Mouse (Mus musculus): ENCODE data around the gene Pitpnm1.
"Not testable (repeated sequence)": the region's sequence is repeated elsewhere in the genome, so short reads cannot be mapped to it uniquely, and the experiment has no call there.

Pitpnm1 gene

GRCm38 (mm10) chr19:4115144-4115543 lies 15.3 kb downstream of the Pitpnm1 start:
- intact Hi-C loops (cut with DNase I), result no loop called here

DNA sequence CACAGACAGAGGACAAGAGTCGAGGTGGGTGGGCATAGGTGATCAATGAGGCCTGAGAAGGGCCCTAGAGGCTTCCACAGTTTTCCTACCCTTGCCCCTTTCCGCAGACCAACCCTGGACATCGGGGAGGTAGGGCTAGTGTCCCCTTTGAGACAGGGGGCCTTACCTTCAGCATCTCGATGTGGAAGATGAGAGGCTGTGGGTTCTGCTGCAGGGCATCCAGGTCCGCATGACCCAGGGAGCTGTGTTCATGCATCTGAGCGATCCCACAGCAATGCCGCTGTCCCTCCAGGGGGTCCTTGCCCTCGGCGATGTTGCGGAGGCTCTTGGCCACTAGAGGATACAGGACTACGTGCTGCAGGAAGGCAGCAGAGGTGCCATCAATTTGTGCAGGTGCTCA lies 16.0 kb downstream of the Pitpnm1 start:
- intact Hi-C loops (cut with DNase I), result no loop called here

DNA sequence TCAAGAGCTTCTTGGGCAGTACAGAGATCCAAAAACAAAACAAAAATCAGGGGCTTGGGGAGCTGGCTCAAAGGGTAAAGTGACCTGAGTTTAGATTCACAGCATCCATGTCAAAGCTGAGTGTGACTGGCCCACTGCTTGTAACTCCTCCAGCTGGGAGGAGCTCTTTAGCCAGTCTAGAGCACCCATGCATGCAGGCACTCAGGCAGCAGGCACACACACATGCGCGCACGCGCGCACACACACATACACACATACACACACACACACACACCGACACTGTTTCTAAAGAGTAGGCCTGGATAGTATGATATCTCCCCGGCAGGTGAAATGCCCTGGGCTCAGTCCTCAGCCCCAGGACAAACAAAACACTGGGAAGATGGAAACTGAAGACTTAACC lies 17.2 kb downstream of the Pitpnm1 start:
- intact Hi-C loops (cut with DNase I), result no loop called here

- intact Hi-C loops (cut with DNase I), result no loop called here
Observed at GRCm38 (mm10) chr19:4118350-4118749, 18.6 kb downstream of the Pitpnm1 start.

DNA sequence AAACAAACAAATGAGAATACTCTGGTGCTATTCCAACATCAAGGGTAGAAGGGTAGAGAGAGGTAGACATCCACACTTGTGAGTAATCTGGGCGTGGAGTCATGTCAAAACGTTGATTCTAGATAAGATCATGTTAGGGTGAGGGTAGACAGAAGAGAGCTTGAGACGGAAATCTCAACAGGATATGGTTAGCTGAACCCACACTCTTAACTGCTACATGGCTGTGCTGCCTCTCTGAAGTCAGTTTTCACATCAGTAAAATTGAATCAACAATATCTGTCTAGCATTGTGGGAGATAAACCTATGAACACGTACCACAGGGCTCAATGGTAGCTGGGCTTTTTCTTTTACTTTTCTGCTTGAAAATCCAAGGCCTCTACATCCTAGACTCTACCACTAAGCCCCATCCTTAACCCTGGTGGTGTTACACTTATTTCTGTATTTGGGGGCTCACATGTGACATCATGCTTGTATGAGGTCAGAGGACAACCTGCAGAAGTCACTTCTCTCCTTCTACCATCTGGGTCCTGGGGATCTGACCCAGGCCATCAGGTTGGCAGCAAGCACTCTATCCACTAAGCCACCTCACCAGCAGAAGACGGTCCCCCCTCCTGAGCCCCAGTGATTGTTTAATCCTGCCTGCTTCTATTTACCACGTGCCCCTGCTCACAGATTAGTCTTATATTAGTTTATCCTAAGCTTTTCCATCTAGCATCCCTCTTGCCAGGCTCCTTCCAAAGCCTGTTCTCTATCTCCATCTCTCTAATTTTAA lies 20.1 kb downstream of the Pitpnm1 start:
- intact Hi-C loops (cut with DNase I), result no loop called here

GRCm38 (mm10) chr19:4120496-4120895 lies 20.7 kb downstream of the Pitpnm1 start:
- intact Hi-C loops (cut with DNase I), result no loop called here

DNA sequence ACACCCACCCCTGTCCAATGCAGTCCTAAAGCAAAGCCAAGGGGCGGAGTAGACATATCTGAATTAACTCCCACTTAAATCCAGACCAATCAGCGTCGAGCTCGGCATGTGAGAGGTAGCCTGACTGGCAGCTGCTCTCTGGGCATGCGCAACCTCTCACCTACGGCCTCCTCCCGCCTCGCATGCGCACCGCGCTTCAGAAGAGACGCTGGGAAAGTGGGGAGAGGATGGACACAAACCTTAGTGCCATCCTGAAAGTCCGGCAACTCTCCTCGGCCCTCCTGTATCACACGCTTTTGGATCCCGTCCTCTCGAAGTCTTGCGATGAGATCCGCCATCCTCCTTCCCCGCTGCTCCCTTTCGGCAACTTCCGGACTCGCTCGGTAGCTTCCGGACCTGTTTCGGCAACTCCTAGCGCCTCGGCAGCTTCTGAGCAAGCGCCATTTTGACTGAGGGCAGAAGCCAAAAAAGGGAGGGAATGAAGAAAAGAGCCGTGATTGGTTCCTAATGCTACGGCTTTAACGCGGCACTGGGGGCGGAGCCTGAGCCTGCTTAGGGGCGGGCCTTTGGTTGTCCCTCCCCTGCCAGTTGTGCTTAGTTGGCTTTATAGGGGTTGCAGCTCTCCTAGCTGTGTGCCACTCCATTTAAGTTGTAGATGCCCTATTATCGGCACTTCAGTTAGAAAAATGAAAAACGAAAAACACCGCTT lies 21.5 kb downstream of the Pitpnm1 start:
- intact Hi-C loops (cut with DNase I), result no loop called here

- intact Hi-C loops (cut with DNase I), result not testable (repeated sequence)
Observed at GRCm38 (mm10) chr19:4121896-4122295, 22.1 kb downstream of the Pitpnm1 start.

DNA sequence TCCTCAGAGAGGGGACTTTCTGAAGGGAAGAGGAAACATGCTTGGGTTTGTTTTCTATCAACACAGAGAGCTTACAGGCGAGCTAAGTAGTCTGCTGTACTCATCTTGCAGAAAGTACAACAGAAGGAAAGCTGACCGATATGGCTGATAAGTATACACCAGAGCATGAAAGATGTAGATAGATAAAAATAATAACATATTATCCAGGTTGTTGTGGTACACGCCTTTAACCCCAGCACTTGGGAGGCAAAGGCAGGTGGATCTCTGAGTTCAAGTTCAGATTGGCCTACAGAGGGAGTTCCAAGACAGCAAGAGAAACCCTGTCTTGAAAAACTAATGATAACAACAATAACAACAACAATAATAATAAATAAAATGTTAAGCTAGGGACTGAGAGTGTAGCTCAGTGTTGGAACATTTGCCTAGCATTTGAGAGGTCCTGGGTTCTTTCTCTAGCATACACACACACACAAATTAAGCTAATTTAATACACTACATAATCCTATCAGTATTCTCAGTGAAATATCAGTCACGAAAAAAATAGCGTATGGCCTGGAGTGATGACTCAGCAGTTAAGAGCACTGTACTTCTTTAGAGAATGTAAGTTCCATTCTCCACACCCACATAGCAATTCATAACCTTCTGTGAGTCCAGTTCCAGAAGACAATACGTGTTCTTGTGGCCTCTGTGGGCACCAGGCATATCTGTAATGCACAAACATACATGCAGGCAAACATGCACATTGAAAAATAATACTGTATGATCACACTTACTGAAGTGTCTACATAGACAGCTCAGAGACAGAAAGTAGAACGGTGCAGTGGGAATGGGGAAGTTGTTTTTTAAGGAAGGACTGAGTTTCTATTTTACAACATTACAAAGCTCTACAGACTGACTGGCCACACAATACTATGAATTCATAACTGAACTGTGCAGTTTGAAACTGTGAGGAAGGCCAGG lies 22.9 kb downstream of the Pitpnm1 start:
- intact Hi-C loops (cut with DNase I), result no loop called here

DNA sequence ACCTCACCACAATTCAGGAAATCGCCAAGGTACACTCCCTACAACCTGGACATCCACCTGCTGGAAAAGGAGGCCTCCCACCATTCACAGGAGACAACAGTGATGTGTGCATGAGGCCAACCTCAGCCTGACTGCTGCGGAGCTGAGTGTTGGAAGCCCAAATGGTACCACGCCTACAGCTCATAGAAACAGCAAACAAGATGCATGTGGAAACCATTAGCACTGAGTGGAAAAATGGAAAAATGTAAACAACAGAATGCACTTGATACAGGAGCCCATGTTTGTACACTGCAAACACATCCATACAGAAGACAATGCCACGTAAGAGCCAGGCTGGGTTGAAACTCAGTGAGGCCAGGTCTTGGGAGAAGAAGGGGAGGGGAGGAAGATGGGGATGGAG lies 24.6 kb downstream of the Pitpnm1 start:
- intact Hi-C loops (cut with DNase I), result no loop called here

- intact Hi-C loops (cut with DNase I), result not testable (repeated sequence)
Observed at GRCm38 (mm10) chr19:4125268-4125667, 25.5 kb downstream of the Pitpnm1 start.

DNA sequence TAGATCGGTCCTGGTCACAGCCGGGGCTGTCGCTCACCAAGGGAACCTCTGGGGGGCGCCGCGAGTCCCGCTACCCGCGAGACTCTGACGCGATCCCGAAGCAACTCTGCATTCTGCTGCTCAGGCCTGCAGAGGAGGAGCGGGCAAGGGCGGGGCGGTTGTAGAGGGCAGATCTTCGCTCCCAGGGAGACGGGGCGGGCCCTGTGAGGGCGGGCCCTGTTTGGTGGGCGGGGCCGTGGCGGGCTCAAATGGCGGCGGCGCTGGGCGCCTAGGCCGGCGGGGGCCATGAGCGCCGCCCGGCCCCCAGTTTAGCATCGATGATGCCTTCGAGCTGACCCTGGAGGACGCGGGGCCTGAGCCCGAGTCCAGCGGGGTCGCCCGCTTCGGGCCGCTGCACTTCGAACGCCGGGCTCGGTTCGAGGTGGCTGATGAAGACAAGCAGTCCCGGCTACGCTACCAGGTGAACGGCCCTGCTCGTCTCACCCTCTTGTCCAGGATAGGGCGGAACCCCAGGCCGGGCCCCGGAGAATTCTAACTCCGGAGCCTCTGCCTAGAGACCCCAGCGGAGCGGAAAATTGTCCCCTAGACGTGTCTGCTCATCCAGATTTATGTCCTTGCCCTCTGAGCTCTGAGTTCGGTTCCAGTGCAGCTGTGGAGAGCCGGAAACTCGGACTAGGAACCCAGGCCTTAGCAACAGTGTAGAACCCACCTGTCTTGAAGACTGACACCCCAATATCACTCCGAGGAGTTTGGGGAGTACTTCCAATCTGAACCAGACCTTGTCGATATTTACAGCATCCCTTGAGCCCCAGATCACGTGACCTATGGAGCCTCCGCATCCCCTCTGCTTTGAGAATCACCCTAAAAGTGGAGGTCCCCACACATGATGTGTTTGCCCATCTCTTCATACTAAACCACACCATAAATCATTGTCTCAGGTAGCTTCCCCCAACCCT lies 26.2 kb downstream of the Pitpnm1 start, which contains the start of gene Aip:
Gene Aip, minus strand, starts transcription at position 118 of the 956 bp plus-strand sequence.
- intact Hi-C loops (cut with DNase I), result loop anchor here (2.0 kb wide), 1 partner anchor 21 kb away; no protein-coding TSS in a partner anchor

DNA sequence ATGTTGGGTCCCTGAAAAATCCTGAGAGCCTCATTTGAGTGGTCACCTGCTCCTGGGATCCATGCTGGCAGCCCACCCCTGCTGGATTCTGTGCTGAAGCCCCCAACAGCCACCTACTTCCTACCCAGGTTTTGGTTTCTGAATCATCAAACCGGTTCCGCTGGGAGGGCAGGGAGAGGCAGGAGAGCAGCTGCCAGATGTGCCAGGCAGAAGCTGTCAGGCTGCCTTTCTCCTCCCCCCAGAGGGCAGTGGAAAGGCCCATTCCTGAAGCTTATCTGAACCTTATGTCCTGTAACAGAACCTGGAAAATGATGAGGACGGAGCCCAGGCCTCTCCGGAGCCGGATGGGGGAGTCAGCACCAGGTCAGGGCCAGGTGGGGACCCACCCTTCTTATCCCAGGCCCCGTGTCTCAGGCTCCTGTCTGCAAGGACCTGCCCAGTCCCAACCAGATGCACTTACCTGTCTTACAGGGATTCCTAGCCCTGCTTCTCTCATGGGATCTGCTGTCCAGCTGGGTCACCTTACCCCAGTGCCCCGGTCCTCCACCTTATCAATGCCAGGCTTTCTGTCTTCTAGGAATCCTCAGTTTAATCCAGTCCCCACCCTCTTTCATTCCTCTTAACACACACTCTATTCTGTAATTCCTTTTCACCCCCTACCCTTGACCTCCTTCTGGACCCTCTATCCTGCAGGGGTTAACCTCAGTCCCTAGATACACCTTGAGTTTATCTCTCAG lies 27.1 kb downstream of the Pitpnm1 start:
- intact Hi-C loops (cut with DNase I), result loop anchor here (2.0 kb wide), 1 partner anchor 20 kb away; no protein-coding TSS in a partner anchor

DNA sequence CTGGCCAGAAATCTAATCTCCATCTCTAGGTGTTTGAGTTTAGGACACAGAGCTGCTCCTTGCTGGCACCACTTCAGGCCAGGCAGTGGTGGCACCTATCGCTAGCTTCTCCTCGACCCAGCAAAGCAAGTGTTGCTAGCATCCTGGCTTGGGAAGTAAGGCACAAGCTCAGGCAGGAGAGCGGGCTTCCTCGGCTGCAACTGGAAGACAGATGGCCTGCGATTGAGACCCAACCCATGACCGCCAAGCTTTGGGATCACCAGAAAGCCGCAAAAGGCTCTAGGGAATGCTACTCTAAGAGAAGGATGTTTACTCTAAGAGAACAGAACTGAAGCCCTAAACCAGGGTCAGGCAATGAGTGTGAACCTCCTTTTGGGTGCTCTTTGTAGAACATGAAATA lies 29.7 kb downstream of the Pitpnm1 start:
- intact Hi-C loops (cut with DNase I), result no loop called here

DNA sequence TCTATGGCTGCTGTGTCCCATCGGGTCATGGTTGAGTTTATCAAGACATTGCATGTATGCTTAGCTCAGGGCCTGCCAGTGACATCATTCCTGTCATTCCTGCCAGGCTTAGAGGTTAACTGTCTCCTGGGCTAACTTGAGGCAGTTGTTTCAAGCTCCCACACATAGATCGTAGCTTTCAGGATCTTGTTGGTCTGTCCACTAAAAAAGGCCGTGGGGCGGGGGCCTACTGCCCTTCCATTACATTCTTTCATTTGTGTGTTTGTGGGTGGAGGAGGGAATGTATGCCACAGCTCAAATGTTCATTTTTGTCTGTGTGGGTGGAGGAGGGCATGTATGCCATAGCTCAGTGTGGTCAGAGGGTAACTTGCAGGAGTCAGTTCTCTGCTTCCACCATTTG lies 30.3 kb downstream of the Pitpnm1 start:
- intact Hi-C loops (cut with DNase I), result loop anchor here (5.0 kb wide), 1 partner anchor 33 kb away; the partner anchor contains the start of genes Cdk2ap2 and Pitpnm1

DNA sequence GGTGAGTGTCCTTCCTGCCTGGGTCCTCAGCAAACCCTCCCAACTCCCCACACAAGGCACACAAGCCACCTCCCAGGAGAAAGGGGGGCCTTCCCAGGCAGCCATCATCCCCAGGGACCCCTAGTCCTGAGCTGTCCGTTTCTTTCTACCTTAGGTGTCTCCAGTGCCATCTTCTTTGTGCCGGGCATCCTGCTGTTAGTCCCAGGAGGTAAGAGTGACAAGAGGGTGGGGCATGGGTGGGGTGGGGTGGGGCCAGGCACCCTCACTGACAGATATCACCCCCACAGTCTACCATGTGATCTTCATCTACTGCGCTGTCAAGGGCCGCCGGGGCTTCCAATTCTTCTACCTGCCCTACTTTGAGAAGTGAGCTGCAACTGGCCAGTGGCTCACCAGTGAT lies 31.3 kb downstream of the Pitpnm1 start:
- intact Hi-C loops (cut with DNase I), result loop anchor here (5.0 kb wide), 1 partner anchor 34 kb away; the partner anchor contains the start of genes Cdk2ap2 and Pitpnm1

GRCm38 (mm10) chr19:4131768-4132167 lies 32.0 kb downstream of the Pitpnm1 start:
- intact Hi-C loops (cut with DNase I), result loop anchor here (5.0 kb wide), 1 partner anchor 34 kb away; the partner anchor contains the start of genes Cdk2ap2 and Pitpnm1

- intact Hi-C loops (cut with DNase I), result loop anchor here (5.0 kb wide), 1 partner anchor 37 kb away; the partner anchor contains the start of genes Cdk2ap2 and Pitpnm1
Observed at GRCm38 (mm10) chr19:4134354-4134753, 34.6 kb downstream of the Pitpnm1 start.

Data from adrenal gland (tissue).